Mouse (Mus musculus) T-helper 17 cell (primary cell): ENCODE data around the gene Gas2l2.

Experiments
- in situ Hi-C, 2 experiments: fragments of 300-600 bp; cut with MboI, MseI; formaldehyde crosslinking; loops; 1 replicate in 1 of 2; 2 replicates in 1 of 2; pipeline ENCODE4 v1.15.1; 2025; ENCODE audit warnings: high pct_unique_total_duplicates in 2 of 2

Gas2l2 gene

GRCm38 (mm10) chr11:83429355-83429754 lies at the start of gene Gas2l2:
Gene Gas2l2, minus strand, starts transcription at chr11:83429455.
- in situ Hi-C loops = loop anchor here (5.0 to 10.0 kb wide), 4 partner anchors 75 to 505 kb away; no protein-coding TSS in a partner anchor

GRCm38 (mm10) chr11:83473235-83474016 lies 44.2 kb upstream of the Gas2l2 start:
- in situ Hi-C loops = no loop called here

GRCm38 (mm10) chr11:83472324-83473234 lies 43.3 kb upstream of the Gas2l2 start, which contains the start of gene Taf15:
Gene Taf15, plus strand, starts transcription at chr11:83473086.
- in situ Hi-C loops = no loop called here

- in situ Hi-C loops = no loop called here
Measured at GRCm38 (mm10) chr11:83471766-83472165, 42.5 kb upstream of the Gas2l2 start.

- in situ Hi-C loops = no loop called here
Measured at GRCm38 (mm10) chr11:83468765-83469164, 39.5 kb upstream of the Gas2l2 start.

- in situ Hi-C loops = no loop called here
Measured at GRCm38 (mm10) chr11:83467120-83467652, 37.9 kb upstream of the Gas2l2 start.

GRCm38 (mm10) chr11:83465976-83466375 lies 36.7 kb upstream of the Gas2l2 start:
- in situ Hi-C loops = no loop called here

GRCm38 (mm10) chr11:83462711-83463244 lies 33.5 kb upstream of the Gas2l2 start, which contains the start of gene Mmp28:
Gene Mmp28, minus strand, starts transcription at chr11:83463071.
- in situ Hi-C loops = no loop called here

GRCm38 (mm10) chr11:83461462-83462027 lies 32.3 kb upstream of the Gas2l2 start:
- in situ Hi-C loops = no loop called here

- in situ Hi-C loops = no loop called here
Measured at GRCm38 (mm10) chr11:83457912-83458601, 28.8 kb upstream of the Gas2l2 start.

GRCm38 (mm10) chr11:83457257-83457656 lies 28.0 kb upstream of the Gas2l2 start:
- in situ Hi-C loops = no loop called here

GRCm38 (mm10) chr11:83455608-83456007 lies 26.4 kb upstream of the Gas2l2 start:
- in situ Hi-C loops = no loop called here

GRCm38 (mm10) chr11:83454548-83454947 lies 25.3 kb upstream of the Gas2l2 start:
- in situ Hi-C loops = no loop called here

GRCm38 (mm10) chr11:83451281-83451680 lies 22.0 kb upstream of the Gas2l2 start:
- in situ Hi-C loops = no loop called here

GRCm38 (mm10) chr11:83450550-83450949 lies 21.3 kb upstream of the Gas2l2 start:
- in situ Hi-C loops = no loop called here

GRCm38 (mm10) chr11:83449298-83449697 lies 20.0 kb upstream of the Gas2l2 start:
- in situ Hi-C loops = no loop called here

GRCm38 (mm10) chr11:83448927-83449236 lies 19.6 kb upstream of the Gas2l2 start:
- in situ Hi-C loops = no loop called here

GRCm38 (mm10) chr11:83448021-83448926 lies 19.0 kb upstream of the Gas2l2 start:
- in situ Hi-C loops = no loop called here

- in situ Hi-C loops = no loop called here
Measured at GRCm38 (mm10) chr11:83447612-83448011, 18.4 kb upstream of the Gas2l2 start.

GRCm38 (mm10) chr11:83445001-83445400 lies 15.7 kb upstream of the Gas2l2 start:
- in situ Hi-C loops = no loop called here
